Mouse (Mus musculus) stomach, embryonic 16.5 days (tissue): Measurements from ENCODE around the gene Samd7. TPM values are rescaled to one million over a fixed set of nuclear protein-coding genes. Genes with fewer than 3 reads are reported as not detected.

Experiments
- polyA plus RNA-seq: library from polyadenylated mRNA; unstranded; fragments of >200 nt; fragmentation: Nextera tagmentation; extraction: Ambion mirVana; gene quantifications from 2 replicates; pipeline ENCODE4 v1.2.1, GENCODE M21; 2015

The Samd7 gene
- polyA plus RNA-seq, 1 experiment from 2014 or later: not detected

Other genes with a start within 250 kb of the Samd7 start
- 57.4 and 64.1 TPM in 2 replicates for gene Mecom, start 198.3 kb upstream of the Samd7 start, polyA plus RNA-seq
- 0.11 and 0.41 TPM in 2 replicates for gene Actrt3, start 146.4 kb upstream of the Samd7 start, polyA plus RNA-seq
- gene Mynn, start 144.2 kb upstream of the Samd7 start, polyA plus RNA-seq: 28.0 and 28.9 TPM in 2 replicates
- not detected in 2 replicates for gene Lrriq4, start 101.8 kb upstream of the Samd7 start, polyA plus RNA-seq
- 0.59 and 0.65 TPM in 2 replicates for gene Lrrc34, start 98.4 kb upstream of the Samd7 start, polyA plus RNA-seq
- 4.8 and 7.8 TPM in 2 replicates for gene Lrrc31, start 46.5 kb upstream of the Samd7 start, polyA plus RNA-seq
- 62.8 and 86.1 TPM in 2 replicates for gene Sec62, start 46.6 kb downstream of the Samd7 start, polyA plus RNA-seq
- 8.9 and 10.9 TPM in 2 replicates for gene Gpr160, start 109.7 kb downstream of the Samd7 start, polyA plus RNA-seq
- 6.2 and 6.8 TPM in 2 replicates for gene Phc3, start 223.1 kb downstream of the Samd7 start, polyA plus RNA-seq
- 40.3 and 41.9 TPM in 2 replicates for gene Prkci, start 249.5 kb downstream of the Samd7 start, polyA plus RNA-seq